Mouse (Mus musculus): ENCODE results near the gene Ank. TPM values are rescaled to one million over a fixed set of nuclear protein-coding genes. Genes with fewer than 3 reads are reported as not detected.

Gene Ank
- total RNA-seq, 2 experiments from 2014 or later = 70.2 to 74.8 TPM

DNA sequence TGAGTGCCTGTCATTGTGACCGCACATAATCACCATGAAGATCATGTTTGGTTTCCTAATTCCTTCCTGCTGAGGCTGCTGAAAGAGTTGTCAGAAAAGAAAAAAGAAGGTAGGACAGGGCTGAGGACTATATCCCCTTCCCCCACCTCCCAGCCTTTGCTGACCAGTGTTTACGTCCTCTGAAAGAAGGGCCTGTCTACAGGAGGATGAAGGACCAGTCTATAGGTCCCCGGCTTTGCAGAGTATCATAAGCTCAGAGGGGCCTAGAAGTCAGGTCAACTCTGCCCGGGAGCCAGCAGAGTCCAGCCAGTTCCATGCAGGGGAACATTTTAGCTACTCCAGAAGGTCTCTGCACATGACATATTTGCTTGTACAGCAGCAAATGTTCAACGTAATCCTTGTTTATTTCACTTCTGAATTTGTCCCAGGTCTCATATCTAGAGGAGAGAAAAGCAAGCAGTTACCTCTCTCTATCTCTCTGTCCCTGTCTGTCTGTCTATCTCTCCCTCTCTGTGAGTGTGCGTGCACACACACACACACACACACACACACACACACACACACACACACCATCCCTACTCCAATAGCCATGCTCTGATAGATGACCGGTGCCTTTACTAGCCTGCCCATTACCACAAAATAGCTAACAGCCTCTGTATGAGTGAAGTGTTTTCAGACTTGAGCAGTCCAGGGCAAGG, 31.0 kb downstream of the Ank start:
- DNase-seq = no peak

- DNase-seq = no peak
Observed at GRCm38 (mm10) chr15:27498078-27498477, 31.6 kb downstream of the Ank start.

GRCm38 (mm10) chr15:27500390-27500789, 33.9 kb downstream of the Ank start:
- DNase-seq = no peak

DNA sequence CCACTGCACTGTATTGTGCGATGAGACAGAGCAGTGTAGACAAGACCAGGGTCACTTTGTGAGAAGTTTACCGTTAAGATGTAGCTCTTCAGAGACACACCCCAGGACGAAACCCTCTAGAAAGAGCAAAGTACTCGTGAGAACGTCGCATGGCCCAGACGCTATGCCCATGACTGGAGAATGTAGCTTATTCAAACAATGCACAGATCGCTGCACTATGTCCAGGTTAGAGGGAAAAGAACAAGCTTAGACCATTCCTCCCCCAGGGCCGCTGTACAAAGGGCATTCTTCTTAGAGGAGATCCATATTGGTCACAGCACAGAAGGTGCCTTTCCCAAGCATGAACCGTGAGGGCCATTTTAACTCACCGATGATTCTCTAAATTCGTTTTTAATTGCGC, 35.9 kb downstream of the Ank start:
- no peak for DNase-seq

- DNase-seq = peak; percentile 69
Observed at GRCm38 (mm10) chr15:27503221-27503620, 36.7 kb downstream of the Ank start.

DNA sequence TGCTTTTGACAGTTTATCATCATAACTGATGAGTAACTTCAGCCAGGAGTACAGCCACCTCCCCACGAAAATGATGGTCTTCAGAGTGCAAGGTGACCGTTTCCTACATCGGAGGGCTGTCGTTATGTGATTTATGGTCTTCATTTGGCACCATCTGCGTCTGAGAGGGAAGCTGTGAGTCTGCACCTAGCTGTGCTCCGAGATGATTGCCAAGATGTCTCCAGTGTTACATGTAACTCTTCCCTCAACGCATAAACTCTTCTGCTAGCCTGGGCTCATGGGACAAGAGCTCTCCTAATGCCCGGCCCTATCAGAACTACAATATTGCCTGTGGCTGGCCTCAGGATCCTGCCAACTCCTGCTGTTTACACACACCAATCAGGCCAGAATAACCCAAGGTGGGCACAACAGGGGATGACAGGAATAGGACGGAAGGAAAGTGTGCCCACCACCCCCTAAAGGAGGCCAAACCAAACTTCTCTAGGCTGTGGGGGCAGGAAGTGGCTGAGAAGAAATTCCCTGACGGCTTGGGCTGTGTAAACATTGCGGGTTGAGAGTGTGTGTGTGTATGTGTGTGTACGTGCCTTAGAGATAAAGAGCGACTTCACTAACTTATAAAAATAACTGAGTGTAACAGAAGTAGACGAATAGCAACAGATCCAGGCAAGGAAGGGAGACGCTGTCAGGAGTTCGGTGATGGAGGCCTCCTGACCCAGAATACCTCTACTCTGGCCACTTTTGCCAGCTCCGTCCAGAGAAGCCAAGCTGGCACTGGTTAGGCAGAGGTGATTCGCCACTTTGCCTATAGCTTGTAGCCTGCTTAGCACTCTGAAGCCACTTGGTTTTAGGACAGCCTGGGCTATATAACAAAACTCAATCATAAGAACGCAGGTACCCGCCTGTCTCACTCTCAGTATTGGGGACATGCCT, 37.6 kb downstream of the Ank start:
- no peak for DNase-seq

- DNase-seq = no peak
Observed at GRCm38 (mm10) chr15:27506127-27506886, 39.8 kb downstream of the Ank start.

- DNase-seq = no peak
Observed at GRCm38 (mm10) chr15:27506893-27507596, 40.6 kb downstream of the Ank start.

DNA sequence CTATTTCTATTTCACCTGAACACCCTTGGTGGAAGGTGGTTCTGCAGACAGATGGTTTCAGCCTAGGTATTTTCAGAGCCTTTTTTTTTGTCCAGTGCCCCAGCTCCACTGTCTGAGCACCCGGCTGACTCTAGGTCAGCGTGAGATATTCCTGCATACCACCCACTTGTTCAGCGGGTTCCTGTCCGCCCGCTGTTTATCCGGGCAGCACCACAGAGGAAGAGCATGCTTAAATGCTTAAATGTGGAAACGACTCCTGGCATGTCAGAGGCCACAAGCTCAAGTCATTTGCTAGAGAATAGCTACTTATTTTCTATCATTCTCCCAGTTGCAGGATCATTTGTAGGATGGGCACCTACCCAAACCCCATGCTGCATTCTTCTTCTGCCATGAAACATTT, 41.7 kb downstream of the Ank start:
- DNase-seq = no peak

- no peak for DNase-seq
Observed at GRCm38 (mm10) chr15:27508982-27509381, 42.5 kb downstream of the Ank start.

DNA sequence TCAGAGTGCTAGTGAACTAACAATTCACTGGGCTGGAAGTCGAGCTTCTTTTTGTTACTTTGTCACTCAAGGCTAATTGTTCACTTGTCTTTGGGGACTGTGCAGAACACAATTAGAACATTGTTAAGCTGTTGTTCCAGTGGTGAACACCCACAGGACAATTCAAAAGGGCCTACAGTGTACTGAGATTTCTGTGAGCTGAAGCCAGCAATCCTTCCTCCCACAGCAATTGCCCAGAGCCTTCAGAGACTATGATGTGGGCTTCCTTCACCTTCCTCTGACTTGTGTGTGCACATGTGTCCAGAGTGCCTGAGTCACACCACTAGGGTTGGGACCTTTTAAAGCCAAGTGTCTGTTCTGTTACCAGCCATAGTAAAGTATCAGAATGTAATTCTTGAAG, 50.5 kb downstream of the Ank start:
- no peak for DNase-seq

DNA sequence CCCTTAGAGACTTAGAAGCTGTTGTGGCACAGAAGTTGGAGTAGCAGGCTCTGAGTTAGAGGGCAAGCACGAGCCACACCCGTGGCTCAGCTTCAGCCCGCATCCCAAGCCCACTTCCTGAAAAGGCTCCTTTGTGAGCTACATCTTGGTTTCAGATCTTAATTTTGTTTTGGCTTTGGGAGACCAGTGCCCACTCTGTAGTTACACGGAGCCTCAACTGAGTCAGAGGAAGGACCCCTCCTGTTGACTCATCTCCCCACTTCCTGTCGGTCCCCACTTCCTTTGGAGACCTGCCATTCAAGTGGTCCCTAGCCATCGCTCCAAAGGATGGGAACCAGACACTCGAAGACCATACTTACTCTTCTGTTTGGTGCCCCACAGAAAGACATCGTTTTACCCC, 51.5 kb downstream of the Ank start:
- no peak for DNase-seq

DNA sequence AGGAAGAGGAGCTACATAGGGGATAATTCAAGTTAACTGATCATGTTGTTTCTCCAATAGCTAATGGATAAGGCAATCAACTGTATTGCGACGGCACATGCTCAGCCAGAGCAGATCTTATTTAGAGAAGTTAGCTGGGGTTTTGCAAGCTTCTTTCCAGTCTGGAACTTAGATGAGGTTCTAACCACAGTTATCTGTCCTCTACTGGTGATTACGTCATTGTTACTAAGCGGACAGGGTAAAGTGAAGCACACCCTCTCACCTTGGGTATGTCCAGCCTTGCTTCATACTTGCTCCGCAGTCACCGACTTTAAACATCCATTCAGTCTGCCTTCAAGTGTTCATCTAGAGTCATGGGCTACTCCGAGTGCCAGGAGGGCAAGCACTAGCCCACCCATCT, 53.4 kb downstream of the Ank start:
- no peak for DNase-seq

- no peak for DNase-seq
Observed at GRCm38 (mm10) chr15:27525233-27526005, 58.9 kb downstream of the Ank start.

GRCm38 (mm10) chr15:27528896-27529295, 62.4 kb downstream of the Ank start:
- no peak for DNase-seq

DNA sequence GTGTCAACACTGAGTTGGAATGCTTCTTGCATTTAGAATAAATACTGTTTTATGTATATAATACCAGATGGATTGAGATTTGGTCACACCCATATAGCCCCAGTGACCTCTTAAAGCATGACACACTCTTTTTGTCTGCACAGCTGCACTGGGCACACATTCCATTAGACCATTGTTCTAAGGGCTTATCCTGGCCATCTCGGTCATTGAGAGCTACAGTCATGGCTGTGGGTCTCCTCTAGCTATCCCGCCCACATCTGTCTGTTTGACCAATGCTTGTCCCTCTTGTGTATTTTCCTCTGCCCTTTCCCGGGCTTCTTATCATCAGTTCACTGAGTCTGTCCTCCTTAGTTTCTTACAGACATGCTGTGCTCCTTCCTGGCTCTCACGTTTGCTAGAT, 63.5 kb downstream of the Ank start:
- DNase-seq = no peak

DNA sequence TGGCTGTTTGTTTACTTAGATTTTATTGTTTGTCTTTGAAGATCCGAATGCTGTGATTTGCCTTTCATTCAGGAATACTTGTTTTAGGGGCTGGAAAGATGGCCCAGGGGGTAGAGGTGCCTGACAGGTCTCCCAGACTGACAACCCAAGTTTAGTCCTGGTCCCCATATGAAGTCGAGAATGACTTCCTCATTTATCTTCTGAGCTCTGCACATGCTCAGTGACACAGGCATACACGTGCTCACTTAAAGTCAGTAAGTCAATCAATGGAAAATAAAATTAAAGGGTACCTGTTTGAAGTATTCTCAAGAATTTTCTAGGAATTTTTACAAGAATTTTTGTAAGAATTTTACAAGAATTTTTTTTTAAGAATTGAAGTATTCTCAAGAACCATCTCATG, 66.6 kb downstream of the Ank start:
- no peak for DNase-seq

DNA sequence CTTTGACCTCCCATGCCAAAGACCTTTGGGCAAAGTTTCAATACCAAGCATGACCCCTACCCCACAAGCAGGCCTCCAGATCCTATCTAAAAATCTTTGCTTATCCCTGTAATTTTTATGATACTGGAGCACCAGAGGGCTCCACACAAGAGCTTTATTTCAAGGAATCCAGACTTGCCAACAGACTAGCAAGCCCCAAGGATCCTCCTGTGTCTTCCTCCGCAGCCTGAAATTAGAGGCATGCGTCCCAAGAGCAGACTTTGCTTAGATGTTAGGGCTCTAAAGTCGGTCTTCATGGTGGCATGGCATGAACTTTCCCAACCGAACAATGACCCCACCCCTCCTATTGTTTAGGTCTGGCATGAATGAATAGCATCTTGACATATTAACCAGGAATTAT, 69.2 kb downstream of the Ank start:
- DNase-seq = no peak

DNA sequence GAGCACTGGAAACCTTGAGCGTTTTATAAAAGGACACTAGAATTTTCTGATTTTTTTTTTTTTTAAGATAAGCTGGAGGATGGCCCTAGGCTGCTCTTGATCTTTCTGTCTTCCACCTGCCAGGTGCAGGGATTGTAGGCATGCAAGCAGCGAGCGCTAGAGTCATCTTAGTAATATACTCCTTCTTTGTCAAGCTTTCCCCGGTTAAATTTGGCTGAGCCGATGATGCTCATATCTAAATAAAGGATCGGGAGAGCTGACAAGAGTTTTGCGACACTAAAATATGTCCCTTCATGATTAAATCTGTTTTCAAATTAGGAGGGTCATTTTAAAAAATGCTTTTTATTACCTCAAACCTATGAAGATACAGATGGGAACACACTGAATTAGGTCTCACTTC, 69.7 kb downstream of the Ank start:
- no peak for DNase-seq

DNA sequence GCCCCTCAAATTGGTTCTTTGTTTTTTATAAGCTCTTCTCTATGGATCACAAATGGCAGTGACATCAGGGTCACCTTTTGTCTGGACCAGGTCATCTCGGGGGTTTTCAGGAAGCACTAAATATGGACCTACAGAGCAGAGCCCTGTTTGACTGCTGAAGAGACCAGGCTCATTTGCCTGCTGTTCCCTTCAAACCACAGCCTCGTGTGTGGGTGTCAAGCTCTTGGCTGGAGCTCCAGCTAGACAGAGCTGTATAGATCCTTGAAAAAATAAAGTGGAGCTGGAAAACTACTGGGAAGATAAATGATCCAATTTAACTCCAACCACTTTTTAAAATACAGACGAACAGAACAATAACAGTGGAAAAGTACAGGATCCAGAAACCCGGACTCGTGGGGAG, 70.3 kb downstream of the Ank start:
- DNase-seq = peak; percentile 31

DNA sequence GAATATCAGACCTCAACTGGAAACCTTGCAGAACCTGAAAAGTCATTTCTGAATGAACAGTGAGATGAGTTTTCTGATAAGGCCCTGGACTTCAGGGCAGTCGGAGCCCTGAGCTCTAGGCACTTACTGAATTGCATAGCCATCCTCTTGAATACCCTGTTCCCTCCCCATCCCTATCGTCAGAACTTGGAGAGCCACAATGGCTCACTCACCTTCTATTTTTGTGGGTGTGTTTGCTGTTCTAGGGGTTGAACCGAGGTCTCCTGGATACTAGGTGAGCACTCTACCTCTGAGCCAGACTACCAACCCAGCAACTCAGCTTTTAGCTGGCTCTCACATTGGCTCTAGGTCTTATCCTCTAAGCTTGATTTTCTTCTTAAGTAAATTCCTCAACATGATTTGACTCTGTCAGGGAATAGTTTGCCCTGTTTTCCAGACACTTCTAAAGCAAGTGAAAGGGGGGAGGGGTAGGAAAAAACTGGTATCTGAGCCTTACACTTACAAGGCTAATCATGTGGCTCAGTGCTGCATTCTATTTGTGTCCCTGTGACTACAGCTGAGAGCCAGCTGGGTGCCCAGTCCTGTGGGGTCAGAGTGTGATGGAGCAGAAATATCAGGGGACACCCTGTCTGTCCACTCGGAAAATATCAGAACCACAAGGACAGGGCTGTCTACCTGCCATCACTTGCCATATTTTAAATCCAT, 71.2 kb downstream of the Ank start:
- peak; percentile 60 for DNase-seq

Measured in heart, postnatal 4 days (tissue).